In genomic region chr3:101213212-101213562, GRCm38 (mm10) we compare ENCODE assay signal across 8 mouse cellular contexts.
DNase-seq lines count a peak whose midpoint lies in the region; ATAC-seq and TF ChIP-seq lines count a peak whose summit lies in the region.
"Had no signal": no experiment of that assay in that cellular context is flagged by ENCODE, and none has a peak within 500 bp of the region (broad histone marks: within the 10 kb centered on the region; RNA-seq: fewer than 3 reads in every experiment).

No protein-coding gene starts in this region.

- peak overlapping the region; percentile 79 for H3K27ac ChIP-seq in hindbrain, embryonic 11.5 days (ENCODE audit: low read depth, low read length)
- no peak overlapping the region for H3K27ac ChIP-seq in lung, postnatal 0 days (ENCODE audit: low read length)
- H3K27ac ChIP-seq in kidney, embryonic 15.5 days = no peak overlapping the region

- no peak overlapping the region for H3K4me2 ChIP-seq in hindbrain, embryonic 11.5 days (replicated peaks; ENCODE audit: low read depth, low read length)
- no peak overlapping the region for H3K4me2 ChIP-seq in lung, postnatal 0 days (replicated peaks; ENCODE audit: low read depth, low read length)
- no peak overlapping the region for H3K4me2 ChIP-seq in kidney, embryonic 15.5 days

- TF ChIP-seq EP300 in lung, postnatal 0 days (IDR thresholded peaks at IDR 0.05) = no peak

- peak; percentile 18 for DNase-seq in urinary bladder, postnatal 14 days (ENCODE audit: low spot score)
- DNase-seq in urinary bladder, adult 2 months (ENCODE audit: low spot score) = no peak
- DNase-seq in hindbrain, embryonic 11.5 days (ENCODE audit: low spot score) = no peak
- peak; percentile 37 for DNase-seq in lung, postnatal 0 days (ENCODE audit: low spot score)
- DNase-seq in testis, postnatal 10 days (ENCODE audit: low spot score) = no peak
- no peak for DNase-seq in layer of hippocampus, adult 9-11 months

- peak; percentile 23 for ATAC-seq in hindbrain, embryonic 11.5 days (ENCODE audit: low FRiP score)
- peak; percentile 22; the same call in 1 of the 2 replicates for ATAC-seq in lung, postnatal 0 days
- no peak for ATAC-seq in kidney, embryonic 15.5 days (replicated peaks; ENCODE audit: low FRiP score)

- 70% methylated on average over 4 of the region's 4 CpGs for WGBS in hindbrain, embryonic 11.5 days
- 36% methylated on average over 4 of the region's 4 CpGs for WGBS in lung, postnatal 0 days
- 53% methylated on average over 4 of the region's 4 CpGs for WGBS in kidney, embryonic 15.5 days

- H3K4me1 ChIP-seq in hindbrain, embryonic 11.5 days (replicated peaks; ENCODE audit: control insufficient read depth, insufficient read depth, low read length) = peaks cover 3% of the 10 kb centered on the region
- H3K4me1 ChIP-seq in lung, postnatal 0 days (ENCODE audit: insufficient read depth, low read depth, low read length) = peaks cover 4% of the 10 kb centered on the region; the same call in 1 of the 2 replicates
- H3K4me1 ChIP-seq in kidney, embryonic 15.5 days = peaks cover 25% of the 10 kb centered on the region

- TF ChIP-seq CTCF in lung, postnatal 0 days (IDR thresholded peaks at IDR 0.05) = no peak

- H3K36me3 ChIP-seq in hindbrain, embryonic 11.5 days (ENCODE audit: control insufficient read depth, insufficient read depth, low read length) = no peaks in the 10 kb centered on the region
- no peaks in the 10 kb centered on the region for H3K36me3 ChIP-seq in lung, postnatal 0 days (ENCODE audit: insufficient read depth, low read length)
- H3K36me3 ChIP-seq in kidney, embryonic 15.5 days = no peaks in the 10 kb centered on the region
- H3K36me3 ChIP-seq: embryonic facial prominence, embryonic 13.5 days had no signal

- no peaks in the 10 kb centered on the region for H3K27me3 ChIP-seq in hindbrain, embryonic 11.5 days (ENCODE audit: control insufficient read depth, insufficient read depth, low read length)
- H3K27me3 ChIP-seq in lung, postnatal 0 days (replicated peaks; ENCODE audit: insufficient read depth, low read length) = no peaks in the 10 kb centered on the region
- no peaks in the 10 kb centered on the region for H3K27me3 ChIP-seq in kidney, embryonic 15.5 days
- H3K27me3 ChIP-seq: embryonic facial prominence, embryonic 13.5 days had no signal

- no peaks in the 10 kb centered on the region for H3K9me3 ChIP-seq in hindbrain, embryonic 11.5 days (ENCODE audit: control insufficient read depth, low read length)
- no peaks in the 10 kb centered on the region for H3K9me3 ChIP-seq in lung, postnatal 0 days (ENCODE audit: low read length)
- no peaks in the 10 kb centered on the region for H3K9me3 ChIP-seq in kidney, embryonic 15.5 days (replicated peaks)
- H3K9me3 ChIP-seq: embryonic facial prominence, embryonic 13.5 days had no signal

- no peak overlapping the region for H3K9ac ChIP-seq in hindbrain, embryonic 11.5 days (ENCODE audit: low read depth, low read length)
- H3K9ac ChIP-seq in lung, postnatal 0 days (replicated peaks; ENCODE audit: low read depth) = no peak overlapping the region
- H3K9ac ChIP-seq in kidney, embryonic 15.5 days = no peak overlapping the region

- H3K4me3 ChIP-seq in hindbrain, embryonic 11.5 days (ENCODE audit: low read depth, low read length) = no peak overlapping the region
- no peak overlapping the region for H3K4me3 ChIP-seq in lung, postnatal 0 days (ENCODE audit: low read depth, low read length)
- no peak overlapping the region for H3K4me3 ChIP-seq in kidney, embryonic 15.5 days (replicated peaks)
- H3K4me3 ChIP-seq: embryonic facial prominence, embryonic 13.5 days had no signal

Comparison
In these comparisons a context has a peak if more than half of its experiments do, and no peak if none do; other contexts are left out.
1. DNase-seq: peak in urinary bladder, postnatal 14 days (single experiment) and lung, postnatal 0 days (single experiment); none in urinary bladder, adult 2 months (single experiment), hindbrain, embryonic 11.5 days (single experiment), testis, postnatal 10 days (single experiment) and layer of hippocampus, adult 9-11 months (single experiment).